Mouse (Mus musculus) testis, postnatal 14 days (tissue): ENCODE data around the gene Cdh13.

ENCODE experiments used
- DNase-seq: peaks from one replicate; pipeline ENCODE4 v3.0.0; 2021; ENCODE audit warnings: low spot score

The Cdh13 gene

GRCm38 (mm10) chr8:118569366-118569765, 285.8 kb downstream of the Cdh13 start:
- DNase-seq, result no peak

DNA sequence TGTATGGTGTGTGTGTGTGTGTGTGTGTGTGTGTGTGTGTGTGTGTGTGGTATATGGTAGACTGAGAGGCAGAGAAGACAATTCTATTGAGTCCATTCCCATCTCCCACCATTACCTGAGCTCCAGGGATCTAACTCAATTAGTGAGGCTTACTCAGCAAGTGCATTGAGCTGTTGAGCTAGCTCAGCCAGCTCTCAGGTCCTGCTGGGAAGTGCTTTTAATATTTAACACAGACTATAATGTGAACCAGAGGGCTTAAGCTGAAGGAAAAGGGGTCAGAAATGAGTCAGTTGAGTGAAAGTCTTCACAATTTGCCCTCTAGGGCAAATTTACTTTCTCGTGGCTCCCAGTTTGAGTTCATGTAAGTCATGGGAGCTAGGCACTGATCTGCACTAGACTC, 297.7 kb downstream of the Cdh13 start:
- no peak for DNase-seq

GRCm38 (mm10) chr8:118582185-118582584, 298.7 kb downstream of the Cdh13 start:
- no peak for DNase-seq

DNA sequence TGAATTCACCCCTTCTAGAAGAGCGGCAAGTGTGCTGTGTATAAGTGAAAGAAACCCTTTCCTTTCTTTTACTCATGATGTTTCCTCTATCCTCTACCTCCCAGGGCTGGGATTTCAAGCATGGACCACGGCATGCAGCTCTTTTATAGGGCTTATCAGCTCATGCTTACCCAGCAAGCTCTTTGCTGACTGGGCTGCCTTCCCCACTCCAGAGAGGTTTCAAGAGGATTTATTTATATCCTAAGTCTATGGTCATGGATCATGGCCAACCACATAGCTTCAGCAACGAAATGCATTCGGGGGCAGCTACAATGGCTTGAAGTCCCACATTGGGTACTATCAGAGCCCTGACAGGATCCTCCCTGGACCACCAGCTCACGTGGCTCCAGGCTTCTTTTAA, 304.4 kb downstream of the Cdh13 start:
- DNase-seq, result no peak

- no peak for DNase-seq
These were observed 313.3 kb downstream of the Cdh13 start for GRCm38 (mm10) chr8:118596816-118597215.

GRCm38 (mm10) chr8:118601376-118601775, 317.8 kb downstream of the Cdh13 start:
- no peak for DNase-seq

DNA sequence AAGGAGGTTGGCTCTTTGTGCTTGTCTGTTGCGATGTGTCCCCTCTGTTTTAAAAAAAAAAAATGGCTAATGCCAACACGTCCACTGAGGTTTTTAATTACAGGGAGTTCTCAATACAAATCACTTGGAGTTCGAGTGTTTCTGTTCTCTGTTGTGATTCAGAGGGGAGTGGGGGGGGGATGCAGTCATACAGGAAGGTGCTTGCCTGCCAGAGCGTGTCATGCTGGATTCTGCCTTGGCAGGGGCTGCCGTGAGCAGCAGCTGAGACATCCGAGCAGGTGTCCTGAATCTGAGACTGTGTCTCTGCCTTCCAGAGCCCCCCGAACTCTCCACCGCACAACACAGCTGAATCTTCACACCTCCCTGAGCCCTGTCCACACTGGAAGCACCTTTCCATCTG, 318.5 kb downstream of the Cdh13 start:
- no peak for DNase-seq

- DNase-seq, result no peak
These were observed 328.0 kb downstream of the Cdh13 start for GRCm38 (mm10) chr8:118611551-118611950.

DNA sequence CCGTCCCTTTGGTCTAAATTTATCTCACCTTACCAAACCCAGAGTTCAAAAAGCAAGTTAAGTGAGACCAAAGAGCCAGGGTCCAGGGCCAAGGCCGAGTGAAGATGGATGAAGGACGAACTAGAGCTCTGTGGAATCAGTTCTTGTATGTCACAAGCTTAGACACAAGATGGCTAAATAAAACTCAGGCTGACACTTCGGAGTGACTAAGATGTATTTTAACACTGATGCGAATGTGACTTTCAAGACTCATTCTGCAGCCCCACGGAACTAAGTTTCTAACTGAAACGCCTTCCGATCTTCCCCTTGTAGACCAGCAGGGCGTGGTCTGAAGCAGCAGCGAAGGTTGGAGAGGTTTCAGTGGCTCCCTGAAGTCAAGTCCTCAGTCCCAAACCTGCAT, 334.7 kb downstream of the Cdh13 start:
- no peak for DNase-seq

DNA sequence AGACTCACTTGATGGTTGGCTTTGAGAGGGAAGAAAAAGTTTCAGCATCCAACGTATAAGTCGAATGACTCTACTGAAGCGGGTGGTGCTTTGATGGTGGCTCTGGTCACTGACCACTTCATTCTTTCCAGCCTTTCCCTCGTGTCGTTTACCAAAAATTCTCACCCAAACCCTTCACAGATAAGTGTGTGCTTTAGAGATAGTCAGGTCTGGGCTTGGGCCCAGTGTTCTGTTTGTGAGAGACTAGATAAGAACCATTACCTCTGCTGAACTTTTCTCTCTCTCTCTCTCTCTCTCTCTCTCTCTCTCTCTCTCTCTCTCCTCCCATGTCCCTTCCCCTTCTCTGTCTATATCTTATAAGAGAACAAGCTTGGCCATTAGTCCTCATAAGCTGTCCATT, 342.9 kb downstream of the Cdh13 start:
- no peak for DNase-seq

- no peak for DNase-seq
These were observed 344.2 kb downstream of the Cdh13 start for GRCm38 (mm10) chr8:118627737-118628136.

GRCm38 (mm10) chr8:118628702-118629101, 345.2 kb downstream of the Cdh13 start:
- DNase-seq, result no peak

- DNase-seq, result no peak
These were observed 351.9 kb downstream of the Cdh13 start for GRCm38 (mm10) chr8:118635296-118636060.

- DNase-seq, result no peak
These were observed 356.1 kb downstream of the Cdh13 start for GRCm38 (mm10) chr8:118639606-118640005.

GRCm38 (mm10) chr8:118641799-118642198, 358.3 kb downstream of the Cdh13 start:
- no peak for DNase-seq

GRCm38 (mm10) chr8:118648801-118649537, 365.4 kb downstream of the Cdh13 start:
- no peak for DNase-seq

DNA sequence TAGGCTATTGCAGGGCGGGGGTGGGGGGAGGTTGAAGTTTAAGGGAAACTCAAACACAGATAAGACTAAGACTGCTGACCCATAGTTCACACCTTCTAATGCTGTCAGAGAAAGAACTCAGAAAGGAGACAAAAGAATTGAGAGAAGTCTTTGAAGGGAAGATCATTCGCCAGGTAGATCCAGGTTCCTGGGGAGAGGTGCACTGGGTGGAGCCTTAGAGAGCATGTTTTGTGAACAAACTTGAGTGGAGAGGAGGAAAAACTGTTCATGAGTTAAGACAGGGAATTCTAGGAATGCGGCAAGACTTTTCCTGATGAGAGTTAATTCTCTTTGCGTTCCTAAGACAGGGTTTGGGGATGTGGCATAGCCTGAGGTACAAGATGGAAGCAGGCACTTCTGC, 366.4 kb downstream of the Cdh13 start:
- DNase-seq, result no peak

DNA sequence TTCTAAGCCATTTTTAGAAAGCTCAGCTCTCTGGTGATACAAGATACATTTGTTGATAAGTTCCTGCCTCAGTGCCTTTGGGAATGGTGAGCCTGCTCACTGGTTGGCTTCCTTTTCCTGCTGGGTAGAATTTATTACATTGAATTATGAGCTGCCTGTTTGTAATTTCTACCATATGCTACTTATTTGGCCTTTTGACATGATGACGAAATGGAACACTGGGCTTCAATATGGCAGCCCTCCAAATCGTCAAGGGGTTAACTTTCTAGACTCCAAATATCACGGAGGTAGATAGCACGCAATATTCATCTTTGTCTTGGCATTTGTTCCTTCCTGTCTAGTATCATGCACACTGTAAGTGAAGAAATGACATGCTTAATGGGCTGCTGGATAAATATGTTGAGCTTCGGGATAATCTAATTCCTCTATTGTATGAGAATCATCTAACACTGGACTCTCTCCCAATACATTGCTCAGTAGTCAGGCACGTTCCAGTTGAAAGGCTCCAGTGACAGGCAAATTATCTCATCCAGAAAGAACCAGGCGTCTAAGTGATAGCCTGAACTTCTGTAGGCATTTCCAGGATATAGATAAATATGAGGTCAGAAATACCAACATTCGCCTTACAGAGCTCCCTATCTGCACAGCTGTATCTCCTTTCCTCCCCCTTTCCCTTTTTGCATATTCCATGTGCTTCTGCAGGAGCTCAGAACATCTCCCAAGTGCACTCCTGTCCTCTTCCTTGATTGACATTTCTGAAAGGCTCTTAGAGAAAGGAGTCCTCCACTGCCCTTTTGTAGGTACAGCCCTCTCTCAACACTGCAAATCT, 378.7 kb downstream of the Cdh13 start:
- no peak for DNase-seq

- DNase-seq, result no peak
These were observed 381.5 kb downstream of the Cdh13 start for GRCm38 (mm10) chr8:118665081-118665480.

- DNase-seq, result no peak
These were observed 384.2 kb downstream of the Cdh13 start for GRCm38 (mm10) chr8:118667736-118668135.

- no peak for DNase-seq
These were observed 392.7 kb downstream of the Cdh13 start for GRCm38 (mm10) chr8:118676233-118676632.

GRCm38 (mm10) chr8:118679347-118679746, 395.8 kb downstream of the Cdh13 start:
- no peak for DNase-seq

DNA sequence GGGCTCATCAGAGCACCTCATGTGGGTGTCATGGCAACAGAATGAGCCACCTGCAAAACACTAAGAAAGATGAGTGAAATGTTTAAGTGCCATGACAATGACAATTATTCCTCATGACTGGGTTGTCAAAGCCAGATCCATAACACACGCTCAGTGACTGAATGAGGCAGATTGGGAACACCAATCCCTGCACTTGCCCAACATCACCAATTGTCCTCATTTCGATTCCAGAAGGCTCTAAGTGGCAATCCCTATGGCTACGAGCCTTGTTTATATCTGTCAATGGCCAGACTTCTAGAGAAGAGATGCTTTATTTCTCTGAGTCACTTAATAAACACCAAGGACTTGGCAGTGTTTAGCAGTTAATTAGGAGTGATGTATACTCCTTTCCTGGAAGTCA, 399.9 kb downstream of the Cdh13 start:
- no peak for DNase-seq
